Mouse (Mus musculus): ENCODE measurements around the gene Krt14.
A peak's percentile ranks its signal among the peaks of the same experiment; 100 is the strongest.
"Not testable (repeated sequence)": the region's sequence is repeated elsewhere in the genome, so short reads cannot be mapped to it uniquely, and the experiment has no call there.

The Krt14 gene

DNA sequence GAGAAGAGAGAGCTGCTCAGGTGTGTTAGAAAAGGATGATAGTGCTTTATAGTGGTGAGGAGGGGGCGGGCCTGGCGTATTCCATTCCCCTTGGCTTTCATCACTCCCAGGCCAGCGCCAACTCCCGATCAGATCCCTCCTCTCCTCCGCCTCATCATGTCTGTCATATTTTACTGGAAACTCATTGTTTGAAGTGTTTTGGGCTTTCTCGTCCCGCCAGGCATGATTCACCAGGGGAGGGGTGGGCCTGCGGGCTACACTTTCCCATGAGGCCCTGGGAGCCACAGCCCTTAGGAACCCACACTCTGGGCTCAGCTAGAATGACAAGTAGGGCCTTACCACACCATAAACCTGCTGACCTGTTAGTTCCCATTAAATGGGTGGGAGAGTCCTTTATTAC, at the start of gene Krt14:
Gene Krt14, minus strand, starts transcription at position 51 of the 400 bp plus-strand sequence.
- no peak for DNase-seq (ENCODE audit: low read depth)

GRCm38 (mm10) chr11:100255514-100255913, 48.2 kb upstream of the Krt14 start:
- DNase-seq (ENCODE audit: low read depth): no peak

GRCm38 (mm10) chr11:100254360-100255090, 47.2 kb upstream of the Krt14 start:
- DNase-seq (ENCODE audit: low read depth): no peak

DNA sequence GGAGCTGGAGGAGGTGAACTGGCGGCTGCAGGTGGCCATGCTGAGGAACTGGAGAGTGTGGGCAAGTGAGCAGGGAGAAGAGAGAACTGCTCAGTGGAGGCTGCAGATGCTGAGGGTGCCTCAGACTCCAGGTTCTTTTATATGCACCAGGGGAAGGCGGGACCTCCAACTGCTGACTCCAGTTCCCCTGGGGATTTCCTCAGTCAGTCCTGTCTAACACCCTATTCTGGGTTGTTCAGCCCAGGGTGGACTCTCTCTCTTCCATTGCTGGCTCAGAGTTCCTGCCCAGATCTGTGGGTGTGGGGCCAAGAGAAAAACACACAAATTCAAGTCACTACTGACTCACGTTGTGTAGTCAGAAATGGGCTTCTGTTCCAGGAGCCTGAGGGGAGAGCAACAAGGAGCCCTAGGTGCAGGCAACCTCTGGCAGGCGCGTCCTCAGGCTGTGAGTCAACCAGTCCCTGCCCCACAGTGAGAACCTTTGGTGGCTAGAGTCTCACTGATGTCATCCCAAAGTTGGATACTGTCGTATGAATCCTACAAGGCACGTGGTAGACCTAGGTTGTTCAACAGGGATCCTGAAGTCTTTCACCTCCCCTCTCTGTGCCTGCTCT, 41.6 kb upstream of the Krt14 start, which contains the start of gene Krt16:
Gene Krt16, minus strand, starts transcription at position 51 of the 614 bp plus-strand sequence.
- peak; percentile 4 for DNase-seq (ENCODE audit: low read depth)

GRCm38 (mm10) chr11:100246471-100246870, 39.1 kb upstream of the Krt14 start:
- not testable (repeated sequence) for DNase-seq (ENCODE audit: low read depth)

- not testable (repeated sequence) for DNase-seq (ENCODE audit: low read depth)
Observed at GRCm38 (mm10) chr11:100240272-100240671, 32.9 kb upstream of the Krt14 start.

DNA sequence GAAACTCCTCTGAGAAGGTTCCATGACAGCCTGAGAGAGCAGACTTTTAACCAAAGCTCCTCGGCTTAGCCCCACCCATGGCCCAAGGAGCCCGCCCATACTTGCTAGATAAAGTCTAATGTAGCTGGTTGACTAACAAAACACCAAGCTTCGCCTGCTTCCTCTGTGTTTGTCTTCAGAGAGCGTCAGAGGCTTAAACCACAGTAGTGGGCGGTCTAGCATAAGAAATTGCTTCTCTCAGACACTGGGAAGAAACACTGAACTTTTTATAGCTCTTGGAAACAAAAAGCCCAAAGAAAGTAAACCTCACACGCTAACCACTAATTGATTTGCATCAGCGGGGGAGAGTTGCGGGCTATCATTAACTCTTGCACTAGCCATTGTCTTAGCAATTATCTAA, 14.4 kb upstream of the Krt14 start:
- no peak for DNase-seq (ENCODE audit: low read depth)

- no peak for DNase-seq (ENCODE audit: low read depth)
Observed at GRCm38 (mm10) chr11:100219304-100219703, 12.0 kb upstream of the Krt14 start.

- DNase-seq (ENCODE audit: low read depth): no peak
Observed at GRCm38 (mm10) chr11:100208542-100208941, 1.2 kb upstream of the Krt14 start.

- peak; percentile 27 for DNase-seq (ENCODE audit: low read depth)
Observed at GRCm38 (mm10) chr11:100203448-100203847, 3.9 kb downstream of the Krt14 start.

DNA sequence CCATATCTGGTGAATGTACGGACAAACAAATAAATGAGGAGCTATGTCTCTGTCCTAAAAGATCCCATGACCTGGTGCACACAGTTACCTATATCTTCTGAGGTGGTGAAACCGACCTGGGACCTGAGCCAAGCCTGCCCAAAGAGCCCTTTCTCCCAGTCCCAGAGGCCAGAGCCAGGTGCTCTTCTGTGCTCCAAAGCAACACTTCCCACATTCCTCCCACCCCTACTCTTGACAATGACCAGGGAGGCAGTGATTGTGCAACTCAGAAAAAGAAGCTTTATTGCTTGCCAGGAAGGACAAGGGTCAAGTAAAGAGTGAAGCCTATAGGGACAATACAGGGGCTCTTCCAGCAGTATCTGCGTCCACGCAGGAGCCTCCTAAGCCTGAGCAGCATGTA, 4.4 kb downstream of the Krt14 start:
- DNase-seq (ENCODE audit: low read depth): no peak

DNA sequence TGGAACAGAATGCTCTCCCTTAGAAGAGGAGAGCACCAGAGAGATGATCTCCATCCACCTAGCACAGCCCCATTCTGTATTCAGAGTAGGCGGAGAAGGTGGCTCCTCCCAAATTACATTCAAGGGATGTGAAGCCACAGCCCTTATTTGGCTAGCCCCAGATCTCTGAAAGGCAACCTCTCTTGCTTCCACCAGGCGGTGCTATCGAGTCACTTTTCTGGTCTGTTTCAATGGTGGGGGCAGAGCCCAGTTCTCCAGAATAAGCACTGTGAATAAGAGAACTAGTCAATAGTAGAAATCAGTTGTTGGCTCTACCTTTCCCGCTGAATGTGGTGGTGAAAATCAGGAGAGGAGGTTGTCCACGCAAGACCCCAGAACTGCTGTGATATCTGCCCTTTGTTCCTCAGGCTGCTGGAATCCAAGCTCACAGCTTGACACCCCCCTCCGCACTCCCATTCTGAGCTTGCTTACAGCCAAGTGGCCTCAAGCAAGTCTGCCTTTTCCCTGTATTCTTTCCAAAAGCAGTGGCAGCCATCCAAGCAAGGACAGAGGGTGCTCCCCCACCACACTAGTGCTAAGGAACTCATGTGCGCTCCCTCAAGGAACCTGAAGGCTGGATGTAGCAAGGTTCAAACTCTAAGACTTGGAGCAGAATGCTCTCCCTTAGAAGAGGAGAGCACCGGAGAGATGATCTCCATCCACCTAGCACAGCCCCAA, 7.1 kb downstream of the Krt14 start:
- DNase-seq (ENCODE audit: low read depth): no peak

DNA sequence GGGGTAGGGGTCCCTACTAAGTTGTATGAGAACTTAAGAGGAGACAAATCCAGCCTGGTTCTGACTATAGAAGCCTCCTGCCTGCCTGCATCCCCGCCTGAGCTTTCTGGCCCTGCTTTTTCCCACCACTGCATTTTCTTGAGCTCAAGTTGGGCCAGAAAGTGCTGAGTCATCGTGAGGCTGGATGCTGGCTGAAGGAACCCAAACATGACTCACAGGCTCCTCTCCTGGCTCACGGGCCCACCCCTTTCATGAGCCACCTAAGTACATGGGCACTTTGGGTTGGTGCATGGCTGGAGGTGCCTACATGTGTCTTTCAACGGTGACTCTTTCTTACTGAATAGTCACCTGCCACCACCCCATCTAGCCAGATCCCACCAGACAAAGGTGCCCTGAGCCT, 8.7 kb downstream of the Krt14 start:
- peak; percentile 75 for DNase-seq (ENCODE audit: low read depth)

- no peak for DNase-seq (ENCODE audit: low read depth)
Observed at GRCm38 (mm10) chr11:100192992-100193391, 14.4 kb downstream of the Krt14 start, which contains the start of gene Krt9. Gene Krt9 (minus strand): TSS chr11:100193246.

DNA sequence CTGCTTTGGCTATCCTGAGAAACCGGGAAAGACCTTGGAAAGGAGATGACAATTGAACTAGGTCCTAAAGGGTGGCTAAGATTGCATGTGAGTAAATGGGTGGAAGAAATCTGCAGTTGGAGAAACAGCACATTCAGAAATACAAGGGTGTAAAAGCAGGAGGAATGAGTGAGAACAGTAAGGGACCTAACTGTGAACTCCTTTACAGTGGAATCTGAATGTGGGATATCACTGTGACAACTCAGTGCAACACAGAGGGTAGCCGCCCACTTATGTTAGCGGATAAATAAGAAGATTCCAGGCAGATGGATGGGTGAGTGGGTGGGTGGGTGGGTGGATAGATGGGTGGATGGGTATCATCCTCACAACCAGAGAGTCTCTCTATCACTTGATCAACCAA, 15.5 kb downstream of the Krt14 start:
- DNase-seq (ENCODE audit: low read depth): no peak

DNA sequence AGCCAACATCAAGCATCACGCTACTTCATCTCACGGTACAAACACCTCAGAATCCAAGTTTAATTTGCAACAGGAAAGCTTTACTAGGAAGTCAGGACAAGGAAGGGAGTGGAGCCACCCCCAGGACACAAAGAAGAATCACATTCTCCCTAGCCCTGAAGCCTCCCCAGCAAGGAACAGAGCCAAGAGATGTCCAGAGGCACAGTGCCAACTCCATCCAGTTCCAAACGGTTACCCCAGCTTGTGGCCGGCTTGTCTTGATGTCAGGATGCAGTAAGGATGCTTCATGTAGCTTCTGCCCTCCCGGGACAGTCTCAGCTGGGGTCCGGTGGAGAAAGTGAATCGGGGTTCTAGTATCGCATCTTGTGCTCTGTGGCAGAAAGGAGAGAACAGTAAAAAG, 20.6 kb downstream of the Krt14 start:
- no peak for DNase-seq (ENCODE audit: low read depth)

DNA sequence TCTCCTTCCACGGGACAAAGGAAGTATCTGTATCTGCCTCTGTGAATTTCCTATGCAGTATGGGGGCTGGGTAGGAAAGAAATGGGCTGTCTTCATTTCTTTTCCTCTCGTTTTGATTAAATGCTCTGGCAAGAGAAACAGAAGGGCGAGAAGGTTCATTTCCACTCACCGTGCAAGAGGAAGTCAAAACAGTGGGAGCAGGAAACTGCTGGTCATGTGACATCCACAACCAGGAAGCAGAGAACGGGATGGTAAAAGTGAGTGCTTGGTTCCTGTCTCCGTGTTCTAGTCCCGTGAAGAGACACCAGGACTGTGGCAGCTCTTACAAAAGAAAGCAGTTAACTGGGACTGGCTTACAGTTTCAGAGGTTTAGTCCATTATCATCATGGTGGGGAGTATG, 25.6 kb downstream of the Krt14 start:
- no peak for DNase-seq (ENCODE audit: low read depth)

DNA sequence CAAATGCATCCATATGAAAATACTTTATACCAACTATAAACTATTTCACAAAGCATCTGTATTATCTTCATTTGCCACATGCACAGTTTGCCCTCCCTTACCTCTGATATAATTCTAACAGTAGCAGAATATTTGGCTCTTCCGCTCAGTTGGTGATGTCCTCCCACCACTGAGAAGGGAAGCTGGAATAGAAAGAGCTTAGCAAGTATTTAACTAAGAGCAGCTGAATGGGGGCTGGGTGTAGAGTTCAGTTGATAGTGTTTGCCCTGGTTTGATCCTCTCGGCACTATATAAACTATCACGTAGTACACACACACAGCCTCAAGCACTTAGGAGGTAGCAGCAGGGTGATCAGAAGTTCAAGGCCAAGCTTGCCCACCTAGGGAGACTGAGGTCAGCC, 28.1 kb downstream of the Krt14 start:
- DNase-seq (ENCODE audit: low read depth): no peak

DNA sequence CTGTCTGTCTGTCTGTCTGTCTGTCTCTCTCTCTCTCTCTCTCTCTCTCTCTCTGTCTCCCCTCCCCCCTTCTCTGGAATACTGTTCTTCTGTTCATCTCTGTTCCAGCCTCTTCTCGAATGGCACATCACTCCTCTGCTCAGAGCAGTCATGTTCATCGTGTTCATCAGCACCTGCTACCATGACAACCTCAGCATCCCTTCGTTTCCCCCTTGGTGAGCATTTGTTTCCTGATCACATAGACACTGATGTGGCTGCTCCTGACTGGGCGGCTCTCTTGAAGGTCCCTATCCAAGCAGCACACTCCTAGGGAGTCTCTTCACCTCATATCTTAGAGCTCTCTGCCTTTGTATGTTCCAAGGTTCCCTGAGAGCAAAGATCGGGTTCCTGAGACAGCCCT, 29.0 kb downstream of the Krt14 start:
- no peak for DNase-seq (ENCODE audit: low read depth)

DNA sequence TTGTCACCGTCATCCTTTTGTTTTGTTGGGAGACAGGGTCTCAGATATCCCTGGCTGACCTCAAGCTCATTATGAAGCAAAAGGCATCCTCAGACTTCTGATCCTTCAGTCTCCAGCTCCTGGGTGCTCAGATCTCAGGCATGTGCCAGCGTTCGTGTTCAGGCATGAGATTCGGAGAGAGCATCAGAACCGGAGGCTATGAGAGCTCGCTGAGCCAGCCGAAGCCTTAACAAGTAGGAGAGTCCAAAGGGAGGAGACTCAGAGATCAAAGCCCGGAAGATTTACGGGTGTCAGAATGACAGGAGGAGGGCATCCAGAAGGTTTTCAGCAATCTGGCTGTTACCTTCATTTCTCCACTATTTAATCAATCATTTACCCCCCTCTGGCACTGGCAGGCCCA, 30.6 kb downstream of the Krt14 start:
- no peak for DNase-seq (ENCODE audit: low read depth)

DNA sequence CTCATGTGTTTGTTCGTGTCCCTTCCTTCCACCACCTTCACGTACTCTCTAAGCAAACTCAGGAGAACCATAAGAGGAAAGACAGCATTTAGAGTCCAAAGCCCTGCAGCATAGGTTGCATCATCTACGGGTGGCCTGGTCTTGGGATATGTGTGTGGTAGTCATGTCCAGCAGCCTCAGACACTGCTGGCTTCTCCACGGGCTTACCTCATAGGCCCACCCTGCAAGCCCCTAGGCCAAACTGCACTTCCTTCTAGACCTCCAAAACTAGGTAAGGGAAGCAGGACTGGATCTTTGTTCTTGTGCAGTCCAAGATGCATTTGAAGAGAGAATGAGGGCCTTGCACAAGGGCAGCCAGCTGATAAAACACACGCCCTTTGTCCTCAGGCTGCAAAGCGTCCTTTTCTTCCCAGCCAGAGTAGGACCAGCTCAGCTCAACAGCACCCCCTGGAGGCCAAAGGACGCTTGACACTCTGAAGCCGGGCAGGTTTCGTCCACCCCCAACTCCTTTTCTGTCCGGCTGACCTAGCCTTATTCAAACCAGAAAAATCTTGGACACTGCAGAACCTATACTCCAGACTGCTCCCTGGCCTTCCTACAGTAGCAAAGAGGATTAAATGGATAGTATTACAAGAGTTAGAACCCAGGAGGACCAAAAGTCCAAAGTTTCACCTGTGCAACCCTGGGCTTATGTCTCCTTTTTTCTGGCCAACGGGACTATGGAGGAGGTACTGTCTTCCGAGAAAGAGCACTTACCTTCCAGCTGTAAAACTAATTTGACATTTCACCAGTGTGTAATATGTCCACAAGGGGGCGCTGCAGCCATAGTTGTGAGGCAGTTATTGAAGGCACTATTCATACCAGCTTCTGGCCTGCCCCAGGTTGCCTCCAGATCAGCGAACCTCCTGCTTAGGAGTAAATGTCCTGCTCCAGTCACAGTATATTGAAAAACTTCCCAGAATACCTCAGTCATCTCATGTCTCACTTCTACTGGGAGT, 38.3 kb downstream of the Krt14 start:
- DNase-seq (ENCODE audit: low read depth): no peak

DNA sequence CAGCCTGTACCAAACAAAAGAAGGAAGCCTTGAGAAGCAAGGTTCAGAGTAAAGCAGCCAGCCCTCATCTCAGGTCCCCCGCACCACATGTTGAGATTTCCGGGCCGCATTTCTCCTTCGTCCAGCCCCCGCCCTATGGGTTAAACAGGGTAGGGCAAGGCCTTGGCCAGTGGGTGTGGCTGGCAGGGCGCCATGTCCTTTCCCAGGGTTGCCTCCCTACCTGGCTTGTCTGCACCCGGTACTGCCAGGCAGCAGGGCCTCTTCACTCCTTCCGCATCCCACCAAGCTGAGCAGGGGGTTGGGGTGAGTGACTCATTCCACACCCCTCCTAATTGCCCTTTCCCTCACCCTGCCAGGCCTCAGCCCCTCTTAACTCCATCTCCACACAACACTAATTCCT, 39.3 kb downstream of the Krt14 start:
- no peak for DNase-seq (ENCODE audit: low read depth)
